Mouse (Mus musculus) embryonic stem cell, embryonic (primary cell): ENCODE measurements around the gene Stk35.
"Not testable (repeated sequence)": the region's sequence is repeated elsewhere in the genome, so short reads cannot be mapped to it uniquely, and the experiment has no call there.

Experiments
- CTCF ChIA-PET, 4 experiments: fragments of 300-600 bp in 2 of 4; fragments of 350-600 bp in 2 of 4; sonication (Branson Sonifier 250); formaldehyde crosslinking; loops; one replicate each; lab custom pipeline; 2022; ENCODE audit warnings: inconsistent platforms in 2 of 4; lab: Charles Lee
- POLR2A ChIA-PET, 4 experiments: fragments of 300-600 bp in 2 of 4; fragments of 350-600 bp in 2 of 4; sonication (Branson Sonifier 250); formaldehyde crosslinking; loops; one replicate each; lab custom pipeline; 2022; ENCODE audit warnings: antibody characterized with exemption in 4 of 4, inconsistent platforms in 1 of 4; lab: Charles Lee

The Stk35 gene

GRCm38 (mm10) chr2:129821021-129821420, 20.7 kb downstream of the Stk35 start:
- ChIA-PET CTCF (interaction anchor here in 2 of 4 experiments (0.7 to 1.0 kb wide), 2 partner anchors 134 to 146 kb away, joined by 3 read pairs; no protein-coding TSS in a partner anchor), POLR2A (interaction anchor here in 3 of 4 experiments (0.7 to 19.6 kb wide), 7 partner anchors 8 to 21 kb away, joined by 3 to 285 read pairs (median 3); partner anchors contain the start of gene Stk35 (in 1 of the 3))

- CTCF ChIA-PET = interaction anchor here in 1 of 4 experiments (0.7 kb wide), 1 partner anchor 133 kb away, joined by 3 read pairs; no protein-coding TSS in a partner anchor
Measured at GRCm38 (mm10) chr2:129821568-129821967, 21.3 kb downstream of the Stk35 start.

GRCm38 (mm10) chr2:129823310-129823709, 23.0 kb downstream of the Stk35 start:
- POLR2A ChIA-PET = interaction anchor here in 3 of 4 experiments (0.5 to 19.6 kb wide), 8 partner anchors 6 to 350 kb away, joined by 3 to 285 read pairs (median 3); partner anchors contain the start of gene Stk35 (in 1 of the 3)

More at GRCm38 (mm10) chr2:129821568-129821967, 21.3 kb downstream of the Stk35 start:
- POLR2A ChIA-PET = interaction anchor here in 2 of 4 experiments (0.7 to 19.6 kb wide), 6 partner anchors 9 to 15 kb away, joined by 3 to 285 read pairs (median 4); partner anchors contain the start of gene Stk35 (in 1 of the 2)

GRCm38 (mm10) chr2:129824254-129824653, 23.9 kb downstream of the Stk35 start:
- POLR2A ChIA-PET = interaction anchor here in 2 of 4 experiments (1.4 to 19.6 kb wide), 3 partner anchors 7 to 23 kb away, joined by 4 to 285 read pairs (median 74); partner anchors contain the start of gene Stk35 (in 1 of the 2)
- CTCF ChIA-PET = no interaction called here

More at GRCm38 (mm10) chr2:129823310-129823709, 23.0 kb downstream of the Stk35 start:
- CTCF ChIA-PET = no interaction called here

- POLR2A ChIA-PET = interaction anchor here in 1 of 4 experiments (1.3 to 19.6 kb wide), 3 partner anchors 8 to 20 kb away, joined by 3 to 285 read pairs (median 74); partner anchors contain the start of gene Stk35
Measured at GRCm38 (mm10) chr2:129826141-129826540, 25.8 kb downstream of the Stk35 start.

GRCm38 (mm10) chr2:129832993-129833392, 32.7 kb downstream of the Stk35 start:
- ChIA-PET POLR2A (interaction anchor here in 2 of 4 experiments (0.6 to 2.4 kb wide), 3 partner anchors 14 to 54 kb away, joined by 3 to 6 read pairs (median 4); no protein-coding TSS in a partner anchor), CTCF (no interaction called here)

More at GRCm38 (mm10) chr2:129826141-129826540, 25.8 kb downstream of the Stk35 start:
- CTCF ChIA-PET = no interaction called here

- CTCF ChIA-PET = no interaction called here
- POLR2A ChIA-PET = interaction anchor here in 2 of 4 experiments (0.5 to 2.4 kb wide), 9 partner anchors 9 to 286 kb away, joined by 3 to 6 read pairs (median 3); no protein-coding TSS in a partner anchor
Measured at GRCm38 (mm10) chr2:129834221-129834620, 33.9 kb downstream of the Stk35 start.

GRCm38 (mm10) chr2:129834881-129835280, 34.6 kb downstream of the Stk35 start:
- ChIA-PET CTCF (no interaction called here), POLR2A (interaction anchor here in 3 of 4 experiments (0.5 to 2.4 kb wide), 6 partner anchors 10 to 39 kb away, joined by 3 to 6 read pairs (median 3); no protein-coding TSS in a partner anchor)

GRCm38 (mm10) chr2:129836921-129837320, 36.6 kb downstream of the Stk35 start:
- ChIA-PET POLR2A (no interaction called here), CTCF (no interaction called here)

GRCm38 (mm10) chr2:129838321-129838720, 38.0 kb downstream of the Stk35 start:
- POLR2A ChIA-PET = interaction anchor here in 2 of 4 experiments (0.9 to 1.2 kb wide), 2 partner anchors 11 to 25 kb away, joined by 3 read pairs; no protein-coding TSS in a partner anchor
- CTCF ChIA-PET = no interaction called here

GRCm38 (mm10) chr2:129845826-129846225, 45.5 kb downstream of the Stk35 start:
- CTCF ChIA-PET = no interaction called here
- POLR2A ChIA-PET = no interaction called here

GRCm38 (mm10) chr2:129846501-129846900, 46.2 kb downstream of the Stk35 start:
- CTCF ChIA-PET = no interaction called here
- POLR2A ChIA-PET = interaction anchor here in 1 of 4 experiments (1.0 kb wide), 2 partner anchors 12 to 45 kb away, joined by 3 read pairs; no protein-coding TSS in a partner anchor

GRCm38 (mm10) chr2:129849078-129849477, 48.8 kb downstream of the Stk35 start:
- CTCF ChIA-PET, POLR2A ChIA-PET: not testable (repeated sequence)

GRCm38 (mm10) chr2:129851512-129851911, 51.2 kb downstream of the Stk35 start:
- ChIA-PET CTCF (no interaction called here), POLR2A (no interaction called here)

GRCm38 (mm10) chr2:129863256-129863655, 62.9 kb downstream of the Stk35 start:
- CTCF ChIA-PET = interaction anchor here in 1 of 4 experiments (0.6 kb wide), 1 partner anchor 188 kb away, joined by 3 read pairs; no protein-coding TSS in a partner anchor
- POLR2A ChIA-PET = no interaction called here

- POLR2A ChIA-PET = interaction anchor here in 1 of 4 experiments (0.6 kb wide), 1 partner anchor 63 kb away, joined by 3 read pairs; no protein-coding TSS in a partner anchor
- CTCF ChIA-PET = interaction anchor here in 2 of 4 experiments (0.5 to 0.6 kb wide), 2 partner anchors 260 to 420 kb away, joined by 3 to 4 read pairs; no protein-coding TSS in a partner anchor
Measured at GRCm38 (mm10) chr2:129864958-129865357, 64.6 kb downstream of the Stk35 start.

GRCm38 (mm10) chr2:129869151-129869550, 68.8 kb downstream of the Stk35 start:
- CTCF ChIA-PET = interaction anchor here in 1 of 4 experiments (1.5 kb wide), 1 partner anchor 194 kb away, joined by 4 read pairs; no protein-coding TSS in a partner anchor

GRCm38 (mm10) chr2:129871246-129871645, 70.9 kb downstream of the Stk35 start:
- ChIA-PET POLR2A (interaction anchor here in 2 of 4 experiments (0.6 to 0.7 kb wide), 2 partner anchors 53 to 291 kb away, joined by 4 to 6 read pairs; no protein-coding TSS in a partner anchor), CTCF (interaction anchor here in 3 of 4 experiments (0.7 to 1.9 kb wide), 4 partner anchors 196 to 291 kb away, joined by 3 to 7 read pairs (median 3); no protein-coding TSS in a partner anchor)

More at GRCm38 (mm10) chr2:129869151-129869550, 68.8 kb downstream of the Stk35 start:
- POLR2A ChIA-PET = no interaction called here

- CTCF ChIA-PET = no interaction called here
- POLR2A ChIA-PET = no interaction called here
Measured at GRCm38 (mm10) chr2:129872071-129872470, 71.8 kb downstream of the Stk35 start.
